Mouse (Mus musculus) myocyte (in vitro differentiated cells): Measurements from ENCODE around the gene Tef.

ENCODE experiments used
- CEBPB ChIP-seq: IDR thresholded peaks from 2 replicates; pipeline ENCODE4 v1.6.1; 2011; ENCODE audit warnings: mild to moderate bottlenecking, moderate library complexity; ENCODE audit not compliant: poor library complexity, insufficient read depth, severe bottlenecking
- E2F4 ChIP-seq: IDR thresholded peaks from one replicate; pipeline ENCODE4 v1.6.1; 2011; ENCODE audit warnings: mild to moderate bottlenecking, control low read depth, moderate library complexity; ENCODE audit not compliant: insufficient read depth
- MAX ChIP-seq: IDR thresholded peaks from one replicate; pipeline ENCODE4 v1.6.1; 2011; ENCODE audit warnings: low read depth, mild to moderate bottlenecking, control low read depth
- MYOD1 ChIP-seq, 3 experiments: IDR thresholded peaks; one replicate each; pipeline ENCODE4 v1.6.1; 2011; ENCODE audit warnings: control low read depth in 2 of 3, low read depth in 2 of 3, mild to moderate bottlenecking in 2 of 3, moderate library complexity in 1 of 3; ENCODE audit not compliant: insufficient read length in 2 of 3, control insufficient read depth in 1 of 3
- POLR2A ChIP-seq: IDR thresholded peaks from one replicate; pipeline ENCODE4 v1.6.1; 2011; ENCODE audit warnings: low read depth, mild to moderate bottlenecking, control low read depth, moderate library complexity; ENCODE audit not compliant: insufficient read length
- POLR2AphosphoS2 ChIP-seq: IDR thresholded peaks from one replicate; pipeline ENCODE4 v1.6.1; 2011; ENCODE audit warnings: low read depth, control low read depth; ENCODE audit not compliant: insufficient read length
- USF1 ChIP-seq: IDR thresholded peaks from one replicate; pipeline ENCODE4 v1.6.1; 2011; ENCODE audit warnings: low read depth, mild to moderate bottlenecking, control low read depth, moderate library complexity

DNA sequence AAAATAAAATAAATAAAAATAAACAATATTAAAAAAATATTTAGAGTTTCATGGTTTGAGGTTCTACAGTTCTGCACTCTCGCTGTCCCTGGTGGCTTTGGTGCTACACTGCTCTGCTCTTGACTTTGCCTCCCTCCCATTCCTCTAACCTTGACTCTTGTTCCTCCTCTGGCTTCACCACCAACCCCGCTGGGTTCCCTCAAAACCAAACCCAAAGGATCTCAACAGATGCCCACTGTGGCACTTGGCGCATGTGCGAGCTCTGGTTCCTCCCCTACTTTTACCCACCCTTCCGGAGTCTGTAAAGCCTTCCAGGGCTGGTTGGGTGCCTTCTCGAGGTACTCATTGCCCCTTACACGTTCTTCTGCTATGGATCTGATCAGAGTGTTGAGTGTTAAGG lies 40.1 kb downstream of the Tef start:
- TF ChIP-seq POLR2AphosphoS2 (no peak), POLR2A (no peak), MAX (no peak), MYOD1 (IDR thresholded peaks at IDR 0.05; ENCODE audit: control insufficient read depth in 1 of 3, insufficient read length in 2 of 3, low read depth in 2 of 3) (no peak), CEBPB (no peak), USF1 (no peak), E2F4 (no peak)
